Mouse (Mus musculus): ENCODE data around the gene Gm45844. TPM values are rescaled to one million over a fixed set of nuclear protein-coding genes. Genes with fewer than 3 reads are reported as not detected.

The Gm45844 gene
- polyA plus RNA-seq, 1 experiment: not detected

GRCm38 (mm10) chr7:7185897-7186296, 92.2 kb downstream of the Gm45844 start:
- H3K4me3 ChIP-seq (ENCODE audit: insufficient read depth, low read depth, low read length): no peak overlapping the region
- H3K4me1 ChIP-seq (ENCODE audit: control insufficient read depth, insufficient read depth, low read length): no peaks in the 10 kb centered on the region
- WGBS: 100% methylated on average over 1 of the region's 1 CpGs
- H3K27ac ChIP-seq (ENCODE audit: insufficient read depth, low read depth, low read length): no peak overlapping the region
- no peak for TF ChIP-seq POLR2A (IDR thresholded peaks at IDR 0.05; ENCODE audit: insufficient read depth, low read depth, low read length)
- TF ChIP-seq CTCF (IDR thresholded peaks at IDR 0.05; ENCODE audit: insufficient read depth, low read depth, low read length): no peak

GRCm38 (mm10) chr7:7171227-7172147, 106.6 kb downstream of the Gm45844 start, which contains the start of gene Zfp418:
Gene Zfp418, plus strand, starts transcription at chr7:7171330.
- Histone ChIP-seq H3K27ac (ENCODE audit: insufficient read depth, low read depth, low read length) (no peak within 1 kb of the TSS), H3K4me1 (ENCODE audit: control insufficient read depth, insufficient read depth, low read length) (no peaks in the 10 kb centered on the region), H3K4me3 (ENCODE audit: insufficient read depth, low read depth, low read length) (peak within 1 kb of the TSS; percentile 75)
- WGBS: 1% methylated on average over 26 of the region's 26 CpGs
- TF ChIP-seq CTCF (IDR thresholded peaks at IDR 0.05; ENCODE audit: insufficient read depth, low read depth, low read length) (no peak), POLR2A (IDR thresholded peaks at IDR 0.05; ENCODE audit: insufficient read depth, low read depth, low read length) (no peak)

Other genes starting within 250 kb of the Gm45844 start
- gene Zfp954, start 156.8 kb downstream of the Gm45844 start, polyA plus RNA-seq (2012; ENCODE audit: insufficient read depth, insufficient read length, low replicate concordance, missing spikeins): not detected in 2 replicates
- not detected in 2 replicates for gene Zfp773, start 141.5 kb downstream of the Gm45844 start, polyA plus RNA-seq (2012; ENCODE audit: insufficient read depth, insufficient read length, low replicate concordance, missing spikeins)
- gene Zfp418, start 107.0 kb downstream of the Gm45844 start, polyA plus RNA-seq (2012; ENCODE audit: insufficient read depth, insufficient read length, low replicate concordance, missing spikeins): not detected in 2 replicates
- gene Zfp772, start 68.3 kb downstream of the Gm45844 start, polyA plus RNA-seq (2012; ENCODE audit: insufficient read depth, insufficient read length, low replicate concordance, missing spikeins): not detected in 2 replicates
- not detected in 2 replicates for gene Vmn2r29, start 31.0 kb downstream of the Gm45844 start, polyA plus RNA-seq (2012; ENCODE audit: insufficient read depth, insufficient read length, low replicate concordance, missing spikeins)
- gene Clcn4, start 22.6 kb upstream of the Gm45844 start, polyA plus RNA-seq (2012; ENCODE audit: insufficient read depth, insufficient read length, low replicate concordance, missing spikeins): not detected in 2 replicates
- gene Vmn2r30, start 59.3 kb upstream of the Gm45844 start, polyA plus RNA-seq (2012; ENCODE audit: insufficient read depth, insufficient read length, low replicate concordance, missing spikeins): not detected in 2 replicates
- not detected in 2 replicates for gene Gm45783, start 96.3 kb upstream of the Gm45844 start, polyA plus RNA-seq (2012; ENCODE audit: insufficient read depth, insufficient read length, low replicate concordance, missing spikeins)
- gene Vmn2r31, start 121.4 kb upstream of the Gm45844 start, polyA plus RNA-seq (2012; ENCODE audit: insufficient read depth, insufficient read length, low replicate concordance, missing spikeins): not detected in 2 replicates
- not detected in 2 replicates for gene Vmn2r32, start 201.7 kb upstream of the Gm45844 start, polyA plus RNA-seq (2012; ENCODE audit: insufficient read depth, insufficient read length, low replicate concordance, missing spikeins)